Mouse (Mus musculus): Measurements from ENCODE around the gene Nxn. TPM values are rescaled to one million over a fixed set of nuclear protein-coding genes. Genes with fewer than 3 reads are reported as not detected.
A peak's percentile ranks its signal among the peaks of the same experiment; 100 is the strongest.

Nxn gene
- total and polyA plus RNA-seq, 3 experiments = 52.8 to 54.3 (median 53.0) TPM

- TF ChIP-seq CHD1 (IDR thresholded peaks at IDR 0.05; ENCODE audit: low read depth, low read length) (no peak), POLR2AphosphoS5 (IDR thresholded peaks at IDR 0.05; ENCODE audit: borderline replicate concordance, low read depth, low read length) (no peak), ZMIZ1 (IDR thresholded peaks at IDR 0.05; ENCODE audit: low read depth, low read length) (no peak), TCF12 (IDR thresholded peaks at IDR 0.05; ENCODE audit: low read depth, low read length) (no peak), MAFK (IDR thresholded peaks at IDR 0.05; ENCODE audit: borderline replicate concordance, low read depth, low read length) (peak; percentile 70; the same call in 1 of the 2 replicates), NELFE (IDR thresholded peaks at IDR 0.05; ENCODE audit: low read depth, low read length) (no peak), CHD2 (IDR thresholded peaks at IDR 0.05; ENCODE audit: low read length) (no peak), ZNF384 (IDR thresholded peaks at IDR 0.05; ENCODE audit: low read depth, low read length) (no peak), HCFC1 (IDR thresholded peaks at IDR 0.05; ENCODE audit: low read depth, low read length) (no peak), SIN3A (IDR thresholded peaks at IDR 0.05; ENCODE audit: low read length) (0 out of 2 replicates have a peak, but pooled peaks have one; percentile 34), NRF1 (IDR thresholded peaks at IDR 0.05; ENCODE audit: insufficient read depth, low read depth, low read length, poor library complexity, severe bottlenecking) (no peak), RCOR1 (IDR thresholded peaks at IDR 0.05; ENCODE audit: low read depth, low read length) (0 out of 2 replicates have a peak, but pooled peaks have one; percentile 7), KAT2A (conservative IDR thresholded peaks at IDR 0.05; ENCODE audit: low read depth, low read length) (no peak)
Observed at GRCm38 (mm10) chr11:76306769-76307168, 92.2 kb downstream of the Nxn start (continued).

- Histone ChIP-seq H3K4me1 (ENCODE audit: control insufficient read depth in 1 of 2, insufficient read depth in 2 of 2, low read length in 2 of 2) (peaks cover 13 to 15% of the 10 kb centered on the region in 2 experiments), H3K27me3 (ENCODE audit: control insufficient read depth in 1 of 2, insufficient read depth in 2 of 2, low read length in 2 of 2) (no peaks in the 10 kb centered on the region), H3K27ac (ENCODE audit: control insufficient read depth, low read depth, low read length) (no peak overlapping the region), H3K36me3 (ENCODE audit: control insufficient read depth in 1 of 2, insufficient read depth in 2 of 2, low read length in 2 of 2) (peaks cover 0 to 14% of the 10 kb centered on the region in 2 experiments; a peak in 2 of 4 replicates), H3K79me2 (ENCODE audit: control insufficient read depth, insufficient read depth, low read length, poor library complexity) (no peaks in the 10 kb centered on the region), H3K4me3 (ENCODE audit: control insufficient read depth in 1 of 2, insufficient read depth in 1 of 2, low read depth in 2 of 2, low read length in 2 of 2) (no peak overlapping the region), H3K9me3 (replicated peaks; ENCODE audit: insufficient read depth, low read length) (no peaks in the 10 kb centered on the region), H3K9ac (ENCODE audit: control insufficient read depth, low read depth, low read length, poor library complexity, severe bottlenecking) (no peak overlapping the region)
- TF ChIP-seq EP300 (IDR thresholded peaks at IDR 0.05; ENCODE audit: low read depth in 1 of 2, low read length in 2 of 2) (no peak), NRF1 (IDR thresholded peaks at IDR 0.05; ENCODE audit: insufficient read depth, low read depth, low read length, poor library complexity, severe bottlenecking) (no peak), ETS1 (IDR thresholded peaks at IDR 0.05; ENCODE audit: low read depth, low read length) (no peak), GATA1 (IDR thresholded peaks at IDR 0.05; ENCODE audit: low read depth, low read length) (no peak), POLR2AphosphoS5 (IDR thresholded peaks at IDR 0.05; ENCODE audit: borderline replicate concordance, low read depth, low read length) (no peak)
- DNase-seq (ENCODE audit: low read depth, low spot score) = no peak
Observed at GRCm38 (mm10) chr11:76305571-76305970, 93.4 kb downstream of the Nxn start.

- Histone ChIP-seq H3K4me1 (ENCODE audit: control insufficient read depth in 1 of 2, insufficient read depth in 2 of 2, low read length in 2 of 2) (peaks cover 13 to 15% of the 10 kb centered on the region in 2 experiments), H3K9ac (ENCODE audit: control insufficient read depth, low read depth, low read length, poor library complexity, severe bottlenecking) (no peak overlapping the region), H3K27ac (ENCODE audit: control insufficient read depth, low read depth, low read length) (no peak overlapping the region), H3K79me2 (ENCODE audit: control insufficient read depth, insufficient read depth, low read length, poor library complexity) (no peaks in the 10 kb centered on the region), H3K27me3 (ENCODE audit: control insufficient read depth in 1 of 2, insufficient read depth in 2 of 2, low read length in 2 of 2) (no peaks in the 10 kb centered on the region), H3K9me3 (replicated peaks; ENCODE audit: insufficient read depth, low read length) (no peaks in the 10 kb centered on the region), H3K36me3 (ENCODE audit: control insufficient read depth in 1 of 2, insufficient read depth in 2 of 2, low read length in 2 of 2) (peaks cover 0 to 14% of the 10 kb centered on the region in 2 experiments; a peak in 2 of 4 replicates), H3K4me3 (ENCODE audit: control insufficient read depth in 1 of 2, insufficient read depth in 1 of 2, low read depth in 2 of 2, low read length in 2 of 2) (no peak overlapping the region)
- TF ChIP-seq MAX (IDR thresholded peaks at IDR 0.05; ENCODE audit: low read length) (no peak), HCFC1 (IDR thresholded peaks at IDR 0.05; ENCODE audit: low read depth, low read length) (no peak), POLR2AphosphoS5 (IDR thresholded peaks at IDR 0.05; ENCODE audit: borderline replicate concordance, low read depth, low read length) (no peak), ELF1 (IDR thresholded peaks at IDR 0.05; ENCODE audit: low read depth, low read length) (no peak), TBP (IDR thresholded peaks at IDR 0.05; ENCODE audit: low read depth, low read length) (no peak), ETS1 (IDR thresholded peaks at IDR 0.05; ENCODE audit: low read depth, low read length) (no peak), NELFE (IDR thresholded peaks at IDR 0.05; ENCODE audit: low read depth, low read length) (no peak), MAFK (IDR thresholded peaks at IDR 0.05; ENCODE audit: borderline replicate concordance, low read depth, low read length) (no peak), CTCF (IDR thresholded peaks at IDR 0.05 in 2 of 3, conservative IDR thresholded peaks at IDR 0.05 in 1 of 3; ENCODE audit: control insufficient read depth in 1 of 3, insufficient read depth in 1 of 3, low read depth in 2 of 3, low read length in 3 of 3, poor library complexity in 1 of 3, severe bottlenecking in 1 of 3) (no peak), GATA1 (IDR thresholded peaks at IDR 0.05; ENCODE audit: low read depth, low read length) (no peak), POLR2AphosphoS2 (IDR thresholded peaks at IDR 0.05; ENCODE audit: low read length) (no peak), MYC (IDR thresholded peaks at IDR 0.05; ENCODE audit: low read depth, low read length) (no peak)
- DNase-seq (ENCODE audit: low read depth, low spot score) = no peak
Observed at GRCm38 (mm10) chr11:76303368-76303767, 95.6 kb downstream of the Nxn start.
